In the genomic region with DNA sequence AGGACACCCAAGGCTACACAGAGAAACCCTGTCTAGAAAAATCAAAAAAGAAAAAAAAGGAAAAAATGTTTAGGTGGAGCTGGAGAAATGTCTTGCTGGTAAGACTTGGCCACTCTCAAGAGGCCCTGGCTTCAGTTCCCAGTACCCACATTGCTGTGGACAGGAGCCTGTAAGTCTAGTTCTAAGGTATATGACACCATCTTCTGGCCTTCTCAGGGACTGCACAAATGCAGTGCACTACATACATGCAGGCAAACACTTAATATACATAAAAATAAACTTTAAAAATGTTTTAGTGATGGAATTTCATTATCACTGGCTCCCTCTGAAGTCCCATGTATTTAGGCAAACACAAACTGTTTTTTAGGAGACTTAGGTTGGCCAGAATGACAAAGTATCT, we compare ENCODE assay signal across 8 mouse cellular contexts.
DNase-seq lines count a peak whose midpoint lies in the region; ATAC-seq and TF ChIP-seq lines count a peak whose summit lies in the region.

No protein-coding gene starts in this region.

- peak; percentile 47 for TF ChIP-seq CTCF in heart, adult 2 months (IDR thresholded peaks at IDR 0.05)
- TF ChIP-seq CTCF in spleen, adult 2 months (IDR thresholded peaks at IDR 0.05; ENCODE audit: extremely low read depth, insufficient read depth, insufficient read length, insufficient replicate concordance): no peak
- TF ChIP-seq CTCF in stomach, postnatal 0 days (IDR thresholded peaks at IDR 0.05; ENCODE audit: low read depth): peak; percentile 36

- TF ChIP-seq EP300 in heart, adult 2 months (IDR thresholded peaks at IDR 0.05; ENCODE audit: insufficient read depth, low read depth, low read length): no peak
- TF ChIP-seq EP300 in stomach, postnatal 0 days (optimal IDR thresholded peaks at IDR 0.05): no peak

- no peaks in the 10 kb centered on the region for H3K27me3 ChIP-seq in heart, adult 2 months (ENCODE audit: control insufficient read depth, insufficient read depth, low read length)
- H3K27me3 ChIP-seq in spleen, adult 2 months (ENCODE audit: control insufficient read depth, insufficient read depth, low read length): no peaks in the 10 kb centered on the region
- H3K27me3 ChIP-seq in limb, embryonic 15.5 days: no peaks in the 10 kb centered on the region
- H3K27me3 ChIP-seq in stomach, postnatal 0 days (ENCODE audit: control insufficient read depth, insufficient read depth, low read length): no peaks in the 10 kb centered on the region

- intact Hi-C loops in heart, adult 2 months (cut with DNase I): no loop called here

- ATAC-seq in limb, embryonic 15.5 days (ENCODE audit: insufficient number of reproducible peaks, low FRiP score, low TSS enrichment, low read depth): no peak
- no peak for ATAC-seq in stomach, postnatal 0 days (ENCODE audit: low FRiP score, low TSS enrichment)

- H3K4me1 ChIP-seq in heart, adult 2 months (ENCODE audit: control insufficient read depth, insufficient read depth, low read length): peaks cover 12% of the 10 kb centered on the region
- peaks cover 21% of the 10 kb centered on the region; the same call in 1 of the 2 replicates for H3K4me1 ChIP-seq in spleen, adult 2 months (ENCODE audit: control insufficient read depth, insufficient read depth, insufficient read length)
- peaks cover 13% of the 10 kb centered on the region for H3K4me1 ChIP-seq in limb, embryonic 15.5 days
- peaks cover 2% of the 10 kb centered on the region; the same call in 1 of the 2 replicates for H3K4me1 ChIP-seq in stomach, postnatal 0 days (replicated peaks; ENCODE audit: control insufficient read depth, insufficient read depth)

- no peak for DNase-seq in heart, adult 2 months
- no peak for DNase-seq in heart, adult 8-10 months (ENCODE audit: low spot score)
- no peak for DNase-seq in spleen, adult 2 months (ENCODE audit: low read depth in 1 of 2, low spot score in 2 of 2)
- no peak for DNase-seq in spleen, postnatal 36 days (ENCODE audit: low spot score in 2 of 2)
- DNase-seq in stomach, postnatal 0 days (ENCODE audit: low spot score): no peak
- no peak for DNase-seq in embryo, embryonic 10 days (ENCODE audit: low spot score)
- no peak for DNase-seq in Muller cell, postnatal 12 days (ENCODE audit: inconsistent ontology term)

- H3K79me2 ChIP-seq in heart, adult 2 months (replicated peaks; ENCODE audit: control insufficient read depth, insufficient read depth, low read length): no peaks in the 10 kb centered on the region

- no peak overlapping the region for H3K9ac ChIP-seq in heart, adult 2 months (ENCODE audit: low read depth, low read length)
- H3K9ac ChIP-seq in limb, embryonic 15.5 days: no peak overlapping the region
- H3K9ac ChIP-seq in stomach, postnatal 0 days (ENCODE audit: low read length): no peak overlapping the region

- H3K36me3 ChIP-seq in heart, adult 2 months (ENCODE audit: control insufficient read depth, insufficient read depth, low read length): no peaks in the 10 kb centered on the region; the same call in 1 of the 2 replicates
- H3K36me3 ChIP-seq in spleen, adult 2 months (ENCODE audit: control insufficient read depth, insufficient read depth, low read length): no peaks in the 10 kb centered on the region
- peaks cover 9% of the 10 kb centered on the region; the same call in 1 of the 2 replicates for H3K36me3 ChIP-seq in limb, embryonic 15.5 days
- no peaks in the 10 kb centered on the region for H3K36me3 ChIP-seq in stomach, postnatal 0 days (ENCODE audit: control insufficient read depth, insufficient read depth, low read length)

- H3K4me2 ChIP-seq in limb, embryonic 15.5 days: no peak overlapping the region
- H3K4me2 ChIP-seq in stomach, postnatal 0 days (replicated peaks; ENCODE audit: low read depth): no peak overlapping the region

- H3K27ac ChIP-seq in heart, adult 2 months: peak overlapping the region; percentile 78
- peak overlapping the region; percentile 92 for H3K27ac ChIP-seq in spleen, adult 2 months (ENCODE audit: insufficient read depth, low read length)
- peak overlapping the region; percentile 73 for H3K27ac ChIP-seq in limb, embryonic 15.5 days
- H3K27ac ChIP-seq in stomach, postnatal 0 days (replicated peaks): no peak overlapping the region; the same call in 1 of the 2 replicates

- H3K4me3 ChIP-seq in heart, adult 2 months: no peak overlapping the region
- H3K4me3 ChIP-seq in spleen, adult 2 months (ENCODE audit: extremely low read depth, insufficient read depth, insufficient read length): no peak overlapping the region
- H3K4me3 ChIP-seq in limb, embryonic 15.5 days: no peak overlapping the region
- H3K4me3 ChIP-seq in stomach, postnatal 0 days (ENCODE audit: low read depth, low read length): no peak overlapping the region

- TF ChIP-seq POLR2A in heart, adult 2 months (IDR thresholded peaks at IDR 0.05; ENCODE audit: insufficient read depth, low read depth, low read length): no peak
- TF ChIP-seq POLR2A in spleen, adult 2 months (IDR thresholded peaks at IDR 0.05; ENCODE audit: low read depth, low read length): no peak

- no peaks in the 10 kb centered on the region for H3K9me3 ChIP-seq in limb, embryonic 15.5 days
- no peaks in the 10 kb centered on the region for H3K9me3 ChIP-seq in stomach, postnatal 0 days (ENCODE audit: control insufficient read depth, low read length)
